Mouse (Mus musculus): ENCODE data around the gene Olfm2.
"Not testable (repeated sequence)": the region's sequence is repeated elsewhere in the genome, so short reads cannot be mapped to it uniquely, and the experiment has no call there.

Gene Olfm2

GRCm38 (mm10) chr9:20662325-20662724 is 83.8 kb downstream of the Olfm2 start:
- in situ Hi-C loops (cut with MboI, MseI) = no loop called here

GRCm38 (mm10) chr9:20657546-20657945 is 88.6 kb downstream of the Olfm2 start:
- in situ Hi-C loops (cut with MboI, MseI) = loop anchor here (5.0 to 10.0 kb wide), 3 partner anchors 75 to 667 kb away; partner anchors contain the start of gene Slc44a2

GRCm38 (mm10) chr9:20653859-20654258 is 92.3 kb downstream of the Olfm2 start:
- in situ Hi-C loops (cut with MboI, MseI) = loop anchor here (10.0 kb wide), 1 partner anchor 671 kb away; the partner anchor contains the start of gene Slc44a2

- in situ Hi-C loops (cut with MboI, MseI) = loop anchor here (10.0 kb wide), 1 partner anchor 673 kb away; the partner anchor contains the start of gene Slc44a2
These were observed 93.9 kb downstream of the Olfm2 start for GRCm38 (mm10) chr9:20652260-20652658.

- in situ Hi-C loops (cut with MboI, MseI) = loop anchor here (10.0 kb wide), 1 partner anchor 673 kb away; the partner anchor contains the start of gene Slc44a2
These were observed 94.4 kb downstream of the Olfm2 start, which contains the start of gene Pin1 for GRCm38 (mm10) chr9:20651602-20652259. Gene Pin1, plus strand, starts transcription at chr9:20652095.

- in situ Hi-C loops (cut with MboI, MseI) = no loop called here
These were observed 101.0 kb downstream of the Olfm2 start for GRCm38 (mm10) chr9:20645121-20645520.

GRCm38 (mm10) chr9:20644360-20645081 is 101.6 kb downstream of the Olfm2 start, which contains the start of gene Fbxl12:
Gene Fbxl12, minus strand, starts transcription at chr9:20644767.
- in situ Hi-C loops (cut with MboI, MseI) = no loop called here

- in situ Hi-C loops (cut with MboI, MseI) = no loop called here
These were observed 102.4 kb downstream of the Olfm2 start for GRCm38 (mm10) chr9:20643781-20644180.

GRCm38 (mm10) chr9:20642896-20643466 is 103.2 kb downstream of the Olfm2 start:
- in situ Hi-C loops (cut with MboI, MseI) = no loop called here

GRCm38 (mm10) chr9:20642101-20642895 is 103.9 kb downstream of the Olfm2 start, which contains the start of gene Ubl5:
Gene Ubl5, plus strand, starts transcription at chr9:20642878.
- in situ Hi-C loops (cut with MboI, MseI) = no loop called here

- in situ Hi-C loops (cut with MboI, MseI) = no loop called here
These were observed 104.6 kb downstream of the Olfm2 start for GRCm38 (mm10) chr9:20641501-20641900.

GRCm38 (mm10) chr9:20639486-20639885 is 106.7 kb downstream of the Olfm2 start:
- in situ Hi-C loops (cut with MboI, MseI) = no loop called here

GRCm38 (mm10) chr9:20638552-20638951 is 107.6 kb downstream of the Olfm2 start:
- in situ Hi-C loops (cut with MboI, MseI) = no loop called here

GRCm38 (mm10) chr9:20636790-20637189 is 109.4 kb downstream of the Olfm2 start:
- in situ Hi-C loops (cut with MboI, MseI) = no loop called here

GRCm38 (mm10) chr9:20636256-20636655 is 109.9 kb downstream of the Olfm2 start:
- in situ Hi-C loops (cut with MboI, MseI) = no loop called here

GRCm38 (mm10) chr9:20635676-20636075 is 110.5 kb downstream of the Olfm2 start:
- in situ Hi-C loops (cut with MboI, MseI) = not testable (repeated sequence)

- in situ Hi-C loops (cut with MboI, MseI) = no loop called here
These were observed 114.8 kb downstream of the Olfm2 start for GRCm38 (mm10) chr9:20631332-20631731.
